Mouse (Mus musculus): Measurements from ENCODE around the gene Iqschfp.

The Iqschfp gene

DNA sequence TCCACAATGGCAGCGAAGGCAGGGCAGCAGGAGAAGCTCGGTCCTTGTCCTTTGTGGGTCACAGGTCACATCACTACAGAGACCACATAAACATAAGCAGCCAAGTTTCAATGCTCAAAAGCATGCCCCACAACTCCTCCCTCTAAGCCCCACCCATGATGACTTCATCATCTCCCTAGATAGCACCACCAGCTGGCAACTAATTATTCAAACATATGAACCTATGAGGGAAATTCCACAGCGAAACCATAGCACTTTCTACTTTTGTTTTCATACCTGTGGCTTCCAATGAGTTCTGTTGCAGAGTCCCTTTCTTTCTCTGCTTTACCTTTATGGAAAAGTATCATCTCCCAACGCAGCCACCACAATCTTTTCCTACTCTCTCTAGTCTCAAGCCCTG, 443.5 kb downstream of the Iqschfp start:
- no peak for DNase-seq (ENCODE audit: low read depth, low spot score)

DNA sequence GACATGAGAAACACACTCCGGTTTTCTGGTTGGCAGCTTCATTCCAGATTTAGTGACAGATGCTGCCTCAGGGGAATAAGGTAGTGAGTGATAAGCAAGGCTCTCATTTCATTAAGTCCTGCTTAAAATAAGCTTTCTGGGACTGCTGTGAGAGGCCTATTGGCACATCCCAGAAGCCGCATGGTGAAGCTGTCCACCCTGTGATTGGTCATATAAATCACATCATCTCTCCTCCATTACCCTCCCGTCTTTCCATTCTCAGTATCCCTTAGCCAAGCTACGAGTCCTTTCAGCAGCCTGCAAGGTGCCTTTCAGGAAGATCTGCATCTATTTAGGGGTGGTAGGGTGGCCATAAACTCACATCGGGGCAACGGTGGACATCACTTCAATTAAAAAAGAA, 458.6 kb downstream of the Iqschfp start:
- DNase-seq (ENCODE audit: low read depth, low spot score): no peak

DNA sequence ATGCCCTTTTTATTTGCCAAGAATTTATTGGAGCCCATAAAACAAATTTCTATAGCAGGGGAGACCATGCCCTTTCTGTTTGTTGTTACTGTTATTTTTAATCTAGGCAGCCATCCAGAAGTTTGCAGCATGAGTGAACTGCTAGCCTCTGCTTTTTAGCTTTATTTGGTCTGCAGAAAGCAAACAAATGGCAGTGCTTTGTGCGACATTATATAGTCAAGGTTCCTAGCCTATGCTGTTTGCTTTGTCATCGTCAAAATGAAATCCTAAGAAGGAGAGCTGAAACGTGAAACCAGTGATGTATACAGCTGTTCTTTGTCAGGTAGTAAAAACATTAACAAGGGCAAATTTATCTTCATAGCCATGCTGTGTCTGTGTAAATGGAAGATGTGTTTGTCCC, 459.4 kb downstream of the Iqschfp start:
- no peak for DNase-seq (ENCODE audit: low read depth, low spot score)

DNA sequence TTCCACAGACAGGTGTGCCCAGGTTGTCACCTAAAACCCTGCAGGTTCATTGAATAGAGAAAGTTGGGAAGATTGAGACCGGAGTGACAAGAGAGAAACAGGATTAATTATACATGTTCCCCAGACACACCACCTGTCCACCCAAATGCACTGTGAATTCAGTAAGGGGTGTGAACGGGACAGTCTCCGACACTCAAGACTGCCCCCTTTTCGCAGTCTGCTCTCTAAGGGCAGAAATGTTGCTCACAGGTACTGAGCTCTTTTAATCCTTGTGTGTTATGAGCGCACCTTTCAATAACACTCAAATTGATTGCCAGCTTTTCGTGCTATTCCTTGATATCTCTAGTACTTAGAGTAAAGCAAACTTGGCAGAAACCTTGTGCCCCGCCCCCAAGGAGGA, 460.9 kb downstream of the Iqschfp start:
- DNase-seq (ENCODE audit: low read depth, low spot score): no peak

DNA sequence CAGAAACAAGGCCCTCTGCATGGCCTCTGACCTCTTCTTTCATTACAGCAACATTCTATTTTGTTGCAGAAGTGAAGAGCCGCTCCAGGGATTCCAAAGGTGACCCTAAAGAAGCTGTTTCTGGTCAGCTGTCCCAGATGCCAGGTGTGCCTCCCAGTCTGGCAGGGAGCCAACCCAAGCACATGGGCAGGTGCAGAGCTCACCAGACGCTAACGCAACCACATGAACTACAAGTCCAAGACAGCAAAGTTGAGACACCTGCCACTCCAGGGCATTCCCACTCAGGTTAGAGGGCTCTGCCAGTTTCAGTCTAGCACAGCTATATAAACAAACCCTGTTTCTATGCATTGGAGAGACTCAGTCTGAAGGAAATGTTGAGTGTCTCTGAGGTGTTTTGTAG, 461.5 kb downstream of the Iqschfp start:
- DNase-seq (ENCODE audit: low read depth, low spot score): no peak

DNA sequence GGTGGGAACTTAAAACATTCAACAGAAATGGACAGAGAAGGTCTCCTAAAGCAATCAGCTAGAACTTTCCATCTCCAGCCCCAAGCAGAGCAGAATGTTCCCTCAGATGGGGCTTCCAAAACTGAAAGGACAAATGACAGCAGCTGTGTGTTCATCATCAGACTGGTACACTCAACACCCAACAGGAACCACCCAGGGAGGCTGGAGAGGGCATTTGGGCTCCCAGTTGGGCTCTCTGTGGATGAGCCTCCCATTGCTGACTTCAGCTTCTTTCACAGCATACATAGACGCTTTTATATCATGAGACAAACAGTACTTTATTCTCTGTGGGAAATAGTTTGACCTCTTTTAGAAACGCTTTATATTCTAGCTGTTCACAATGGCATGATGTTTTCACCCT, 464.5 kb downstream of the Iqschfp start:
- no peak for DNase-seq (ENCODE audit: low read depth, low spot score)

DNA sequence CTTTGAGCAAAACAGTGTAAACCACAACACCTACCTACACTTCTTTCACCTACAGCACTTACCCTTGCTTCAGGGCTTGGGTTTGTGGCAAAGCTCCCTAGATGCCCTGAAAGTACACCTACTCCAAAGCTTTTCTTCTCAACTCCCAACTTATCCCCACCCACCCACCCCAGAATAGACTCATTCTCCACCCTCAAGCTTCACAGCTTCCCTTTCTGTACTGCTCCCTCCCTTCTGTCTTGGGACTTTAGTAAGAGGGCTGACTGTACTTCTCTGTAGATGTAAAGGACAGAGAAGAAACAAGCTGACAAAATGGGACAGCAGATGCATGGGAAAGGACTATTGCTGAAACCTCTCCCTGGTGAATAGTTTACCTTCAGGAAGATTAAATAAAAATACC, 476.0 kb downstream of the Iqschfp start:
- DNase-seq (ENCODE audit: low read depth, low spot score): no peak

DNA sequence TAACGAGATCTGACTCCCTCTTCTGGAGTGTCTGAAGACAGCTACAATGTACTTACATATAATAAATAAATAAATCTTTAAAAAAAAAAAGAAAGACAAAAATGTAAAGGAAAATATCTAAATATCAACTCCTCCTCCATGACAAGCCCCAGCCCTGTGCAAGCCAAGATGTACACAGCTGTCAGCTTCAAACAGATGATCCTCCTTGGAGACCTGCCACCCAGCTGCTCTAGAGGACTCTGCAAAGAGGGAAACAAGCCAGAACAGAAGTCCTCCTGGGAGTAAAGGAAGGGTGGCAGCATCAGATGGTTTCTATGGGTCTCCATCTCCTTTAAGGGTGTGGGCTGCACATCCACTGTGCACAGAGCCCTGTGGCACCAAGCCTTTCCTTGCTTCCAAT, 480.9 kb downstream of the Iqschfp start:
- no peak for DNase-seq (ENCODE audit: low read depth, low spot score)

DNA sequence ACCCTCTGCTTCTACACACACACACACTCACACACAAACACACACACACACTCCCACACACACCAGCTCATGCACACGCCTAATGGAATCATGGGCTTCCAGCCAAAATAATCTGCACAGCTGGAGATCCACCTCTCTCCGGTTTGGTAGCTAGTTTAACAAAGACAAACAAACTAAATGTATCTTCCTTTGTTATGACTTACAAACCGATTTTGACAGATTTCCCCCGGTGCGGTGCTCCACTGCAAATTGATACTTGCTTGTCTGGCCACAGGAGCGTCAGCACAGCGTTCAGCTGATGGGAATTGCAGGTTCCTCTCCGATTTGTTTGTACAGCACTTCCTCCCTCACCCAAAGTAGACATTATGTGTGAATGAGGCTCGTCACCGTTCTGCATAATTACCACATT, 483.1 kb downstream of the Iqschfp start:
- DNase-seq (ENCODE audit: low read depth, low spot score): no peak

DNA sequence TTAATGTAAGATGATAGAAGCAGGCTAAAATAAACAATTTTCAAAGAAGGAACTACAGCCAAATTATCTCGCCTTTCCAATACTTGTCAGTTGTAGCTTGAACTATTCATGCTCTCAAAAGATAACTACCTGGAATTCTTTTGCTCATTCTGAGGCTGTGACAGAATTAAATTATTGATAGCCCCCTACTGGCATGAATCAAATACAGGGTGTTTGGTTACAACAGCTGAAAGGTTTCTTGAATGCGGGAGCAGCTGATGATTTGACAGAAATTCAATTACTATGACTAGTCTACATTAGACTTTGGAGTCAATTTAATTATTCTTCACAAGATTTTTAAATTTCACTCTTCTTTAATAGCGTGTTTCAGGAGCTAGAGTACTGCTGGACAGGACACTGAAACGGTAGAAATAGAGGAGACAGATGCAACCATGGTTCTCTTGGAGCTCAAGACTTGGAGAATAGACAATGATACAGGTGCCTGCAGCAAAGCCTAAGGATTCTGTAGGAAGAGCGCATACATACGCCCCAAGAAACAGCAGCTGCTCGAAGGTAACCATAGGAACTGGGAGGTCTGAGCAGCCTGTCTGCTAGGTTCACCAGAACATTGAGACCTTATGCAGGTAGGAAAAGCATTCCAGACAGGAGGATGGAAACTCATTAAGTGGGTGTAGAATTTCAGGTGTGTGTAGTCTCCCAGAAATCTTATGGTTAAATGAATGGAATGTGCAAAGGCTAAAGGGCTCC, 485.6 kb downstream of the Iqschfp start:
- DNase-seq (ENCODE audit: low read depth, low spot score): no peak

DNA sequence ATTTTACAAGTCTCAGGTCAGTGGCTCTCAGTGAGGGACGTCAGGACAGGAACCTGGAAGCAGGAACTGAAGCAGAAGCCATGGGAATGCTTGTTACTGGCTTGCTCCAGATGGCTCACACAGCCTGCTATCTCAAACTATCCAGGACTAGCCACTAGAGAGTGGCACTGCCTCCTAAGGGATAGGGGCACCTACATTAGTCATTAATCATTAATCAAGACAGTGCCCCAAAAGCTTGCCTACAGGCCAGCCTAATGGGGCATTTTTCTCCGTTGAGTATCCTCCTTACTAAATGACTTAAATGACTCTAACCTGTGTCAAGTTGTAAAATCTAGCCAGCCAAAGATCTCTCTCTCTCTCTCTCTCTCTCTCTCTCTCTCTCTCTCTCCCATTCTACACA, 486.8 kb downstream of the Iqschfp start:
- no peak for DNase-seq (ENCODE audit: low read depth, low spot score)

DNA sequence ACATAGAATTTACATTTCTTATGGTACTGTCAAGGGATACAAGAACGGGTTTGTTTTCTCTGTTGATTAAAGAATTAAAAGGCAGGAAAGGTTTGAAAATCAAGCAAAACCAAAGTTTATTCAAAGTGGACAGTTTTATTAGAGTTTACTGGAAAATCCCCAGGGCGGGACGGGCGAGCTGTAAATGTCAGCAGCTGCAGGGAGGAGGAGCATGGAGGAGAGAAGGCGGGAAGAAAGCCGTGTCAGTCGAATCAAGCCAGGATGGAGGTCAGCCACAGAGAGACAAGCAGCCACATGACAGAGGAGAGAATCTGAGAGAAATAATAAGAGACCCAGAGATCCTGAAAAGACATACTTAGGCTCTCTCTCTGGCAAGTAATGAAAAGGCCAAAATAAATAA, 487.2 kb downstream of the Iqschfp start:
- no peak for DNase-seq (ENCODE audit: low read depth, low spot score)

DNA sequence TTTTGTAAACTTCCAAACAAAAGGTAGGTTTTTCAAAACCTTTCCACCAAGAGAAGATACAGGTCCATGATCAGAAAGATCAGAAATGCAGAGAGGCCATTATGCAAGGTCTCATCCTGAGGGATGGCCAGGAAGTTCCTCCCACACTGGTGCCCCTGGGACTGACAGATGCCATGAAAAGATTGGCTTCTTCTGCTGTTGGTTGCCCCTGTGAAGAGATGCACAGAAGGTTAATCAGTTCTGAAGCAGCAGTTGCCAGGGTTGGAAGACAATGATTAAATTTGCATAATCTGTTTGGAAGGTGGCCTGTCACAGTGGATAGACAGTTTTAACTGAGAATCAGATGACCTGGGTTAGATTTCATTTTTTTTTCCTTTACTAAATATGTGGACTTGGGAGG, 491.6 kb downstream of the Iqschfp start:
- DNase-seq (ENCODE audit: low read depth, low spot score): no peak

DNA sequence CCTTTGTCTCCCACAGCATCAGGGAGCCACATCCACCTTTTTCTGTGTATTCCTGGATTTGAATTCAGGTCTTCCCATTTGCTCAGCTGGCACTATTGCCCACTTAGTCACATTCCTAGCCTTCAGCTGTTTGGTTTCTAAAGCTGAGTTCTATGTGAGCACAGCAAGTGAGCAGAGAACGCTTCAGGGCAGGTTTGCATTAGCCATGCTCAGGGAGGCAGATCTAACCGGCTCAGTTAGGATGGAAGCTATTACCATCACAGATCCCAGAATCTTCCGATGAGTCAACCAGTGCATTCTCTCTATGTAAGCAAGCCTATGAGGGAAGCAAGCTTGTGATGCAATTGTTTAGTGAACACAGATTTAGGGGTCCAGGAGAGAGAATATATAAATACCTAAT, 493.5 kb downstream of the Iqschfp start:
- no peak for DNase-seq (ENCODE audit: low read depth, low spot score)

DNA sequence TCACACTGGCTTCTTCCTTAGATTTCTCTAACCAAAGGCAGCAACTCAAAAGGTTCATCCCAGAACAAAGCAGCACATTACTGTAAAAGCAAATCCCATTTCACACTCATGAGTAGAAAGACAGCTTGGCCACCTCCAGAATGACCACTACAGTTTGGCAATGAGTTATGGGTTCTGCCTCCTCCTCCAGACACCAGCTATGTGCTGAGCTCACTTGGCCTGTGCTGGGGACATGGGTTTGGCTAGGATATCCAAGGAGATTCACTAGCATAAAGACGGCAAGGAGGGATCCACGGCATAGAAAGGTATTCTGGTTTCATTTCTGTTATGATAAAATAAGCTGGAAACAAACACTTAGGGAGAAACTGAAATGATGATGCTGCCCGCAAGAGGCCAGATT, 496.0 kb downstream of the Iqschfp start:
- no peak for DNase-seq (ENCODE audit: low read depth, low spot score)

DNA sequence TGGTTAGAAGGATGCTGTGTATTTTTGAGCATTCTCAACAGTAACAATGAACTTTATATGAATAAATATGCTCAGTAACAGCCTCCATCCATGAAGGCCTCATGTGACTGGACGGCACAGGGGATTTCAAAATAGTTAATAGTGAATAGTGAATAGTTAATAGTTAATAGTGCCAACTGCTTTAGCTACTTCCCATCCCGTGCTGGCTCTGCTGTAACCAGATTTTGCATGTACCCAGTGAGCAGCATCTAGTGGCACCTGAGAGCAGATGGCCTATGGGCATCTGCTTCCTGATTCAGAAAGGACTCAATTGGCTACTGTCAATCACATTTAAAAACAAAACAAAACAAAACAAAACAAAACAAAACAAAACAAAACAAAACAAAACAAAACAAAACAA, 501.5 kb downstream of the Iqschfp start:
- no peak for DNase-seq (ENCODE audit: low read depth, low spot score)

DNA sequence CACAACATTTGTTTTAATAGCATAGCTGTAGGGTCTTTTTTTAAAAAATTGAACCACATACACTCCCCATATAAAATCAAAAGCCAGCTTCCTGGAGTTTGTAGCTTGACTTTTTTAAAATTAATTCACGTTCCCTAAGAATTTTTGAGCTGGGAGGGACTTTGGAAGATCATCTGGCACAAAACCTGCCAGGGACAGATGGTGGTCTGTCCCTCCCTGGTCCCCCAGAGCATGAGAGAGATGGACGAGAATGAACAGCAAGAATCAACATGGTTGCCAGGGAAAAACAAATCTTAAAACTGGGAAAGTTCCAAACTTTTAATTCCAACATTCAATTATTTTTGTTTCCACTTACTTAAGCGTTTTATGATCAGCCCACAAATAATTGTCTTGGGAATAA, 506.7 kb downstream of the Iqschfp start:
- DNase-seq (ENCODE audit: low read depth, low spot score): no peak

DNA sequence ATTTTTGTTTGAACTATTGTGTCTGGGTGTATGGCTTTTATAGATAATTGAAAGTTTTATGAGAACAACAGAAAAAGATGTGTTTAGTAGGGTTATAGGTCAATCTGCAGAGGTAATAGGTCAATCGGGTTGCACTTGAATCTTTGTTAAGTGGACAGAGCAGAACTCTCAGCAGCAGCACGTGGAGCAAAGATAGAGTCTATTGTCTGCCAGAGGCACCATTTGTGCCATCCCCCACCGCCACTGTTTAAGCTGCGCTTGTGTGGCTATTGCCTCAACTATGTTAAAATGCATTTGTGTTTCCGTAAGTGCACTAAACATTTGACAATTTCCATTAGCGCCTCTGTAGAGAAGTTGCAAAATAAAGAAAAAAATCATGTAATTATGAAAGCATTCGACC, 508.1 kb downstream of the Iqschfp start:
- no peak for DNase-seq (ENCODE audit: low read depth, low spot score)

DNA sequence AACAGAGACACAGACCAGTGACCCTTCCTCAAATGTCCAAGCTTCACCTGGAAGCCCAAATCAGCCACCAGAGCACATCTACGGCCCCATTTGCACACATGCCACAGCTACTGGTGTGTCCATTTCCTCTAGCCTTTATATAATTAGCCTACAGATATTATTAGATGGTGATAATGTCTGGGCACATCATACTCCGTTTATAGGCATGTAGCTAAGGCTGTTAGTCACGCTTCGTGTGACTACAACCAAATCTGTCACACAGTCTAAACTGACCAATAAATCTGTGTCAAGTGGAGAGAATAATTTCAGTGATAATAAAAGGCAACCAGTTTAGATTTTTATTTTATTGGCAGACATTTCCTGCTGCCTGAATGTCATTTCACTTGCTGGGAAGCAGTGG, 511.3 kb downstream of the Iqschfp start:
- no peak for DNase-seq (ENCODE audit: low read depth, low spot score)

DNA sequence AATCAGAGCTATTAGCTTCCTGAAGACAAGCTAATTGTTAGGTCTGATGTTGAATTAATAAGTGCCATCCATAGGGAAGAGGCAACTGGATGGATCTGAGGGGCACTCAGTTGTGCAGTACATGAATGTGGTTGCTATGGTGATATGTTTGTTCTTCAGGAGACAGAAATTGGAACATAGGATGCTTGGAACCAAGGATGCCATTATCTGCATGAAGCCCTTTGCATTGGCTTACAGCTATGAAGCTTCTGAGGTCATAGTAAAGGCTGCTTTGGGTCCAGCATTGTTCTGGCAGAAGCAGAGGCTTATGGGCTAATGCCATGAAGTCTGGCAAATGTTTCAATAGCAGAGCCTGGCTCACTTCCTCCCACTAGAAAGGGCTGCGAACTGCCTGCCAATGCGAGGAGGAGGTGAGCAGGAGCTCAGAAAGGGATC, 511.8 kb downstream of the Iqschfp start:
- no peak for DNase-seq (ENCODE audit: low read depth, low spot score)

DNA sequence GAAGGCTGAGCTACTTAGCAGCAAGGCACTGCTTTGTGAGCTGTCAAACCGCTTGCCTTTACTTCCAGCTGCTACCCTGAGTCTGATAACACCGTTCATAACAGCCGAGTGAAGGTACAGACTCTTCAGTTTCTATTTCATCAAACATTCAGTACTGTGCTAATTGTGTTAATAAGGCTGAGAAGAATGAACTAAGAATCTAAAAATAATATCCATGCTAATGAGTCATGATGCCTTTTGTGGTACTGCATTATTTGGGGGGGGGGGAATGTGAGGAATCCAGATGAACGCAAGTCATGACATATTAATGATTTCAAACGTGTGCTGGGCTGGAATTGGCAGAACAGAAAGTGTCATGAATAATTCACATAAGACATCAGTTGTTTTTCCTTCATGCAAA, 513.7 kb downstream of the Iqschfp start:
- no peak for DNase-seq (ENCODE audit: low read depth, low spot score)

DNA sequence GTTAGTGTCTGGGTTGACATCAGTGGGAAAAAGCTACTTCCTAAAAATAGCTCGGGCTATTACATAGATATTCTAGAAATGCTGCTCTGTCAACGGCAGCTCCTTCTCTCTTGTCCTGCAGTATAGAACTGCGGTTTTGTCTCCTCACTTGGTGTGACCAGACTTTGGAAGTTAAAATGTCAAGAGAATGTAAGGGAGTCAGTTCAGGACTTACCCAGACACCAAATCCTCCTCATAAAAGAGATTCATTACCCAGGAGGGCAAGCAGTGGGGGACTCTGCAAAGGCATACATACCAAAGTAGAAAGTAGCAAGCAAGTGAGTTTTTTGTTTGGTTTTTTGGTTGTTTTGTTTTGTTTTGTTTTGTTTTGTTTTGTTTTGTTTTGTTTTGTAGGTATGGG, 520.2 kb downstream of the Iqschfp start:
- no peak for DNase-seq (ENCODE audit: low read depth, low spot score)

DNA sequence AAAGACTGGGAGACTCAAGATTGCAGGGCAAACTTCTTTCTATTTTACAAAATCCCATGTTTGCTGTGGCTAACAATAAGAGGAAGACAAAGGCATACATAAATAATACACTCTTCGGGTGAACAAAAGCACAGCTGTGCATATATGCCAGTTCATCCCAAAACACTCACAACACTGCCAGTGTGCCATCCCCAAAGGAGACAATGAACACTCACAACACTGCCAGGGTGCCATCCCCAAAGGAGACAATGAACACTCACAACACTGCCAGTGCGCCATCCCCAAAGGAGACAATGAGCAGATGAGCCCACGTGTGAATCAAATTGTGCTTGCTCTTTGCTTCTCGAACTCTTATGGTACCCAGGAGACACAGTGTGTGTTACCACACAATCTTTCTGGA, 527.8 kb downstream of the Iqschfp start:
- no peak for DNase-seq (ENCODE audit: low read depth, low spot score)

DNA sequence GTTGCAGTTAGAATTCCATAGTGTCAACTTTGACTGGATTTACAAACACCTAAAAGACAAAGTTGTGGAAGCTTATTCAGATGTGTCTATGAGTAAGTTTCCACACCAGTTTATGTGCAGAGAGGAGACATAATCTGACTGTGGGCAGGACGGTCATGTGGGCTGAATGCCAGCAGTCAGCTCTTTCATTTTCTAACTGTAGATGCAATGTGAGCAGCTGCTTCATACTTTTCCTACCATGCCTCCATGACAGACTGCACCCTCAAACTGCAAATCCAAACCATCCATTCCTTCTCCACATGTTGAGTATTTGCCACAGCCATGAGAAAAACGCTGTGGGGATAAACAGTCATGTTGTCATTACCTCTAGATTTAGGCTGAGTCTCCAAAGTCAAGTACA, 528.9 kb downstream of the Iqschfp start:
- no peak for DNase-seq (ENCODE audit: low read depth, low spot score)
